Mouse (Mus musculus): ENCODE measurements at regions not wholly inside any gene's neighbourhood (a gene's known extent, or its start where the extent isn't known, plus 50 kb on each side); places are given as distances from the start of the nearest gene placed in this dataset.

GRCm38 (mm10) chr14:76761691-76762090, 205.0 kb upstream of the Serp2 start:
- TF ChIP-seq CTCF (IDR thresholded peaks at IDR 0.05; ENCODE audit: control insufficient read depth, insufficient read depth, insufficient read length): no peak
- TF ChIP-seq MYOG (IDR thresholded peaks at IDR 0.05; ENCODE audit: control insufficient read depth, extremely low read depth, insufficient read length): no peak
- no peak for TF ChIP-seq MAX (IDR thresholded peaks at IDR 0.05)

Data from C2C12 (cell line).